10 mouse cellular contexts compared by ENCODE assay signal in the genomic region with DNA sequence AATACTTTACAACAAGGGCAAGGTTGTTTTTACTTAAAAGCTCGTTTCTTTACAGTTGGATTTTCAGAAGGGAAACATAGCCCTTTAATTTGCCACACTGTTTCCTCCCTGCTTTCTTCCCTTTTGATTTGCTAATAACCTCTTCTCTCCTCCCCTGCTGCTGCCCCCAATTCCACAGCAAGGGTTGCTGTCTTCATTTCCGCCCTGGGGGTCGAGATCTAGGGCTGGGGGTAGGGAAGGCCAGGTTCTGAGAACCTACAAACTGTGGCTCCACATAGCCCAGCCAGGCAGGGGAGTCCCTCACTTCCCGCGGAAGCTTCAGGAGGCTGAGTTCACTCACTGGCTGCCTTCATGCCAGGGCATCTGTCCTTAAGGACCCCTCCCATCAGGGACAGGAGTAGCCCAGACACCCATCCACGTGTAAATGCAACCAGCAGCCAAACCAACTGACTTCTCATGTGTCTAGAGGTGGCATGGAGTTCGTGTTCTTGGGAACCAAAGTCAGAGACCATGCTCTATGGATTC. TPM values are rescaled to one million over a fixed set of nuclear protein-coding genes. Genes with fewer than 3 reads are reported as not detected.
DNase-seq lines count a peak whose midpoint lies in the region; ATAC-seq and TF ChIP-seq lines count a peak whose summit lies in the region.
"Had no signal": no experiment of that assay in that cellular context is flagged by ENCODE, and none has a peak within 500 bp of the region (broad histone marks: within the 10 kb centered on the region; RNA-seq: fewer than 3 reads in every experiment).

No protein-coding gene starts in this region.

- no peaks in the 10 kb centered on the region for H3K9me3 ChIP-seq in kidney, postnatal 0 days (replicated peaks; ENCODE audit: low read length)
- H3K9me3 ChIP-seq in embryonic facial prominence, embryonic 14.5 days (ENCODE audit: control insufficient read depth, low read length): no peaks in the 10 kb centered on the region
- H3K9me3 ChIP-seq in hindbrain, embryonic 15.5 days: no peaks in the 10 kb centered on the region
- H3K9me3 ChIP-seq in neural tube, embryonic 11.5 days (ENCODE audit: control insufficient read depth, low read length): no peaks in the 10 kb centered on the region

- H3K4me3 ChIP-seq in kidney, postnatal 0 days (replicated peaks; ENCODE audit: low read depth, low read length): no peak overlapping the region
- H3K4me3 ChIP-seq in embryonic facial prominence, embryonic 14.5 days (ENCODE audit: low read depth, low read length): peak overlapping the region; percentile 42
- peak overlapping the region; percentile 47 for H3K4me3 ChIP-seq in hindbrain, embryonic 15.5 days
- peak overlapping the region; percentile 29; the same call in 1 of the 2 replicates for H3K4me3 ChIP-seq in neural tube, embryonic 11.5 days (ENCODE audit: low read depth, low read length)

- H3K27me3 ChIP-seq in kidney, postnatal 0 days (ENCODE audit: insufficient read depth, low read length): no peaks in the 10 kb centered on the region
- H3K27me3 ChIP-seq in embryonic facial prominence, embryonic 14.5 days (replicated peaks; ENCODE audit: control insufficient read depth, insufficient read depth, low read length): peaks cover 21% of the 10 kb centered on the region
- no peaks in the 10 kb centered on the region for H3K27me3 ChIP-seq in hindbrain, embryonic 15.5 days
- no peaks in the 10 kb centered on the region for H3K27me3 ChIP-seq in neural tube, embryonic 11.5 days (ENCODE audit: control insufficient read depth, insufficient read depth, low read length)

- peak overlapping the region; percentile 63 for H3K4me2 ChIP-seq in kidney, postnatal 0 days (ENCODE audit: low read length)
- H3K4me2 ChIP-seq in embryonic facial prominence, embryonic 14.5 days (ENCODE audit: low read depth, low read length): peak overlapping the region; percentile 77
- peak overlapping the region; percentile 79 for H3K4me2 ChIP-seq in hindbrain, embryonic 15.5 days
- H3K4me2 ChIP-seq in neural tube, embryonic 11.5 days (ENCODE audit: low read depth): peak overlapping the region; percentile 68; the same call in 1 of the 2 replicates

- H3K36me3 ChIP-seq in kidney, postnatal 0 days (ENCODE audit: insufficient read depth, low read length): no peaks in the 10 kb centered on the region
- no peaks in the 10 kb centered on the region for H3K36me3 ChIP-seq in embryonic facial prominence, embryonic 14.5 days (ENCODE audit: control insufficient read depth, insufficient read depth, low read length)
- no peaks in the 10 kb centered on the region for H3K36me3 ChIP-seq in hindbrain, embryonic 15.5 days
- H3K36me3 ChIP-seq in neural tube, embryonic 11.5 days (ENCODE audit: control insufficient read depth, insufficient read depth, low read length): no peaks in the 10 kb centered on the region

- no peak overlapping the region for H3K27ac ChIP-seq in kidney, postnatal 0 days
- no peak overlapping the region for H3K27ac ChIP-seq in embryonic facial prominence, embryonic 14.5 days (replicated peaks; ENCODE audit: low read depth, low read length)
- H3K27ac ChIP-seq in hindbrain, embryonic 15.5 days (replicated peaks): no peak overlapping the region
- H3K27ac ChIP-seq in neural tube, embryonic 11.5 days (ENCODE audit: low read depth, low read length): no peak overlapping the region

- DNase-seq in kidney, postnatal 0 days (ENCODE audit: low spot score): no peak
- DNase-seq in kidney, postnatal 36 days: no peak
- no peak for DNase-seq in embryonic facial prominence, embryonic 14.5 days (ENCODE audit: low spot score)
- no peak for DNase-seq in neural tube, embryonic 11.5 days (ENCODE audit: low spot score)
- DNase-seq in gastrocnemius, postnatal 25 days: no peak
- no peak for DNase-seq in adrenal gland, postnatal 10 days
- DNase-seq in lung, postnatal 10 days: no peak
- DNase-seq: kidney, postnatal 25 days; thymus, postnatal 4 days had no signal

- WGBS in kidney, postnatal 0 days: 13% methylated on average over 7 of the region's 7 CpGs
- WGBS in embryonic facial prominence, embryonic 14.5 days: 8% methylated on average over 7 of the region's 7 CpGs
- 8% methylated on average over 7 of the region's 7 CpGs for WGBS in hindbrain, embryonic 15.5 days
- WGBS in neural tube, embryonic 11.5 days: 7% methylated on average over 7 of the region's 7 CpGs

- H3K9ac ChIP-seq in kidney, postnatal 0 days (ENCODE audit: low read depth, low read length): no peak overlapping the region
- peak overlapping the region; percentile 56; the same call in 1 of the 2 replicates for H3K9ac ChIP-seq in embryonic facial prominence, embryonic 14.5 days (ENCODE audit: low read depth, low read length)
- H3K9ac ChIP-seq in hindbrain, embryonic 15.5 days: peak overlapping the region; percentile 15; the same call in 1 of the 2 replicates
- no peak overlapping the region for H3K9ac ChIP-seq in neural tube, embryonic 11.5 days (ENCODE audit: low read length)

- ATAC-seq in kidney, postnatal 0 days (replicated peaks; ENCODE audit: low FRiP score, low read depth): no peak
- no peak for ATAC-seq in embryonic facial prominence, embryonic 14.5 days (ENCODE audit: low read depth)
- no peak for ATAC-seq in hindbrain, embryonic 15.5 days (ENCODE audit: low FRiP score, low read depth)
- no peak; the same call in 1 of the 2 replicates for ATAC-seq in neural tube, embryonic 11.5 days (ENCODE audit: insufficient read depth, low FRiP score, low TSS enrichment)

- no peak for TF ChIP-seq CTCF in kidney, postnatal 0 days (IDR thresholded peaks at IDR 0.05; ENCODE audit: low read depth)

- peaks cover 3% of the 10 kb centered on the region; the same call in 1 of the 2 replicates for H3K4me1 ChIP-seq in kidney, postnatal 0 days (replicated peaks; ENCODE audit: insufficient read depth, low read length)
- peaks cover 4% of the 10 kb centered on the region; the same call in 1 of the 2 replicates for H3K4me1 ChIP-seq in embryonic facial prominence, embryonic 14.5 days (ENCODE audit: control insufficient read depth, insufficient read depth, low read length)
- peaks cover 21% of the 10 kb centered on the region for H3K4me1 ChIP-seq in hindbrain, embryonic 15.5 days (replicated peaks)
- H3K4me1 ChIP-seq in neural tube, embryonic 11.5 days (ENCODE audit: control insufficient read depth, insufficient read depth, low read length): 0 out of 2 replicates have a peak, but pooled peaks cover 3% of the 10 kb centered on the region

RNA-seq across cellular contexts. Expression of gene Rxrg, which starts 1.1 kb away (rescaled TPM):
- polyA plus RNA-seq in kidney, postnatal 0 days (2015; fragmentation: Nextera tagmentation; extraction: Ambion mirVana): 0.55 and 0.87 TPM in 2 replicates
- 20.9 and 25.2 TPM in 2 replicates for polyA plus RNA-seq in embryonic facial prominence, embryonic 14.5 days (2014; fragmentation: Nextera tagmentation; extraction: Ambion mirVana)
- polyA plus RNA-seq in hindbrain, embryonic 15.5 days (2015; fragmentation: Nextera tagmentation; extraction: Ambion mirVana): 12.6 and 15.8 TPM in 2 replicates
- polyA plus RNA-seq in neural tube, embryonic 11.5 days (2014; fragmentation: Nextera tagmentation; extraction: Ambion mirVana): 8.2 and 10.2 TPM in 2 replicates
- 10 to 100 TPM; 24.9 to 51.0 TPM for total RNA-seq in gastrocnemius, postnatal 25 days (2021)
- total RNA-seq in adrenal gland, postnatal 10 days (2021): 10 to 100 TPM; 19.2 to 28.1 TPM

Comparison
In these comparisons a context has a peak if more than half of its experiments do, and no peak if none do; other contexts are left out.
1. H3K9ac ChIP-seq: peak in embryonic facial prominence, embryonic 14.5 days (single experiment) and hindbrain, embryonic 15.5 days (single experiment); none in kidney, postnatal 0 days (single experiment) and neural tube, embryonic 11.5 days (single experiment).
2. Peak in every context shown above with its lines, with median percentiles within 50 percentile points of each other: H3K4me2 ChIP-seq.